Mouse (Mus musculus) layer of hippocampus, postnatal 36 days (tissue): ENCODE data around the gene Fasn. TPM values are rescaled to one million over a fixed set of nuclear protein-coding genes. Genes with fewer than 3 reads are reported as not detected.
"Not testable (repeated sequence)": the region's sequence is repeated elsewhere in the genome, so short reads cannot be mapped to it uniquely, and the experiment has no call there.

Source experiments
- DNase-seq, 2 experiments: peaks; one replicate each; pipeline ENCODE4 v3.0.0; 2022
- total RNA-seq, 2 experiments: library from RNA; stranded (reverse); gene quantifications; 2 replicates each; pipeline ENCODE4 v1.2.3; 2021

Gene Fasn
- total RNA-seq, 2 experiments from 2014 or later = 173 to 191 TPM

DNA sequence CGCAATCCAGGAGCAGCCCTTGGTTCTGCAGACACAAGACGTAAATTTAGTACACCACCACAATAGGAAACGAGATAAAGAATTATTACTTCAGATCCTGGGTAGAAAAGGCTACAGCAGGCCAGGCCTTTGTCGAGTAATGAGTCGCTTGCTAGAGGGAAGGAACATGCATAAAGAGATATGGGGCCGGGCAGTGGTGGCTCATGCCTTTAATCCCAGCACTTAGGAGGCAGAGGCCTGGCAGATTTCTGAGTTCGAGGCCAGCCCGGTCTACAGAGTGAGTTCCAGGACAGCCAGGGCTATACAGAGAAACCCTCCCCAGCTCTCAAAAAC lies 27.8 kb downstream of the Fasn start:
- DNase-seq = no peak

- DNase-seq = peak; percentile 97 to 98
These were observed 28.4 kb downstream of the Fasn start, which contains the start of gene Dus1l for GRCm38 (mm10) chr11:120795756-120796613. Dus1l (minus strand) TSS chr11:120796403.

GRCm38 (mm10) chr11:120792652-120793051 lies 31.7 kb downstream of the Fasn start:
- no peak for DNase-seq

GRCm38 (mm10) chr11:120789810-120790209 lies 34.5 kb downstream of the Fasn start:
- DNase-seq = no peak

DNA sequence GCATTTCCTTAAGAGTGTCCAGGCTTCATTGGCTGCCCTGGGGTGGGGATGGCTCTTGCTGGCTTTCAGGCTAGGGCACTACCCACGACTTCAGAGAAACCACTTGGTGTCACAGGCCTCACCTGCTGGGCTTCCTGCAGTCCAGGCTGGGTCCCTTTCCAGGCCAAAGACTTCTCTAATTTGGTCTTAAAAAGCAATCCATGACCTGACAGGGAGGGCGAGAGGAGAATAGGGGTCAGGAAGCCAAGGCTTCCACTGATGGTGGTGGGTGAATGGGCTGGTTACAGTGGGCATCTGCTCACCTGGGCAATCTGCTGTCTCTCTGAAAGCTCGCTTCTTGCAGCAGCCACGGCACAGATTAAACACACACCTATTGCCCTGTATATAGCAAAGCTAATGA lies 35.0 kb downstream of the Fasn start:
- DNase-seq = no peak

- not testable (repeated sequence) for DNase-seq
These were observed 35.9 kb downstream of the Fasn start for GRCm38 (mm10) chr11:120788460-120788859.

- no peak for DNase-seq
These were observed 39.2 kb downstream of the Fasn start for GRCm38 (mm10) chr11:120785145-120785544.

GRCm38 (mm10) chr11:120784064-120784791 lies 40.1 kb downstream of the Fasn start, which contains the start of the genes Rfng and Gps1:
Rfng (minus strand) TSS chr11:120784207.
Gps1 (plus strand) TSS chr11:120784272.
- peak; percentile 83 to 85 for DNase-seq

DNA sequence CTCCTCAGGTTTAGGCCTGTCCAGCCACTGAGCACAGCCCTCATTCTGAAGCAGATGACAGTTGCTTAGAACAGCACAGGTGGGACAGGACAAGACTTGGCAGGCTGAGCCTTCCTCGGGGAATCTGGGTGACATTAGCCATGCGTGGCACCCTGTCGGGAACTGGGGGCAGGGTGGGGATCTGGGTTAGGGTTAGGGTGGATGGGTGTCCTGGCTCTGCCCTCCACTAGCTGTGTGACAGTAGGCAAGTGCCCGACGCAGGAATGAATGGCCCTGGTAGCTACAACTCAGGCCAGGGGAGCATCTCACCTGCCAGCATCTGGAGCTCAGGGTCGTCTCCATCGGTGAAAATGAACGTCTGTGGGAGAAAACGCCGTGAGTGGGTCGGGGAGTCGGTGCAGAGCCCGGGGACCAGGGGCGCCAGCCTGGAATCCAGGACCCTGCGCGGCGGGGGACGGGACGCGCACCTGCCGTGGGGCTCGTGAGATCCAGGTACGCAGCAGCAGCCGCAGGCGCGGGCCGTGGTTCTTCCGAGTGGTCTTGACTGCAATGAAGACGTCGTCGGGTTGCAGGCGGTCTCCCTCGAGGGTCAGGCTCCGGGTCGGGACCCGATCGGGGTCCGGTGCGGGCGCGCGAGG lies 40.8 kb downstream of the Fasn start:
- DNase-seq = no peak

- DNase-seq = not testable (repeated sequence)
These were observed 43.0 kb downstream of the Fasn start for GRCm38 (mm10) chr11:120781361-120781760.

DNA sequence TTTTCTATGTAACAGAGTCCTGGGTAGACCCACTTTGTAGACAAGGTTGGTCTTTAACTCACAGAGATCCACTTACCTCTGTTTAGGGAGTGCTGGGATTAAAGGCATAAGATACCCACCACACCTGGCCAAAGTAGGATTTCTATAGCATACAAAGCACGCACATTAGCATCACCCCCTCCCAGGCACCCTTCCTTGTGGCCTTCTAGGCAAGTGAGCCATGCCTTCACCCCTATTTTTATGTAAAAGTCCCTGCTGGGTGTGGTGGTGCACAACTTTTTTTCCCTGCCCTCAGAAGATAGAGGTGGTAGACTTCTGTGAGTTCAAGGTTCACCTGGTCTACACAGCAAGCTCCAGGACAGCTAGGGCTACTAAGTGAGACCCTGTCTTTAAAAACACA lies 44.5 kb downstream of the Fasn start:
- DNase-seq = no peak

DNA sequence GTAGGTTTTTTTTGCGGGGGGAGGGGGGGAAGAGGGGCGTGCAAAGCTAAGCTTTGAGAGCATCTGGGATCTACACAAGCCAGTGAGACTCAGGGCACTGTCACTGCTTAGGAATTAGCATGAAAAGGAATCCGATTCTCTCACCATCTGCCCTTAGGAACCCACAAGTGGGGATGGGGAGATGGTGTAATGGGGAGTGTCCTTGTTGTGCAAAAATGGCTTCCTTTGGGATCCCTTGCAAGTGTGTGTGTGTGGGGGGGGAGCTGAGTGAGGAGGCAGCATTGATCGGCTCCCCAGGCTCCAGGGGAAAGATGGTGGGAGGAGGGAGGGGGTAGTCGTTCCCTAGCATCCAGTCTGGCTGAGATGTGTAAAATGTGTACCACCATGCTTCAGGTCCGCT lies 47.2 kb downstream of the Fasn start:
- DNase-seq = no peak

- DNase-seq = peak; percentile 93 to 94
These were observed 48.4 kb downstream of the Fasn start for GRCm38 (mm10) chr11:120775774-120776469.

DNA sequence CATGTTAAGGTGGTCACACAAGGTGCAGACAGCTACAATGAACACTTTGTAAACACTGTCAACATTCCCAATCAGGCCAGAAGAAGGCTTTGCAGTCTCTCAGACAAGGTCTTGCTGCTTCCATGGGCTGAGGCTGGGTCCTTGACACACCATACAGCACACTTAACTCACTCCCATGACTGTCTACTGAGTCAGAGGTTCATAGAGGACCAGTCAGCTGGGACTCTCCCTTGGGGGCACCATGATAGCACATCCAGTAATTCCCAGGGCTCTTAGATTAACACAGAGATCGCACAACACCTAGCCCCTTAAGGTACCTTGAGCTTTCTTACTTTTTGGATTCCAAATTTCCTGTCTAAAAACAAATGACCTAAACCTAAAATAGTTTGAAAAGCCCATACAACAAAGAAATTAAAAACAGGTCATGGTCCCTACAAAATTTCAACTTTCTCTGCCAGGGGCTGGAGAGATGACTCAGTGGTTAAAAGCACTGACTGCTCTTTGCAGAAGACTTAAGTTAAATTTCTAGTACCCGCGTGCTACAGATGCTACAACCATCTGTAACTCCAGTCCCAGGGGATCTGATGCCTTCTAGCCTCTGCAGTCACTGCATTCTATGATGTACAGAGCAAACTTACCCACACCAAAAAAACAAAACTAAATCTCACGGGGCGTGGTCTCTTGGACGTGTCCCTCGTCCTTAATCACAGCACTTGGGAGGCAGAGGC lies 50.7 kb downstream of the Fasn start:
- DNase-seq = no peak

GRCm38 (mm10) chr11:120772749-120773148 lies 51.6 kb downstream of the Fasn start:
- DNase-seq = no peak

DNA sequence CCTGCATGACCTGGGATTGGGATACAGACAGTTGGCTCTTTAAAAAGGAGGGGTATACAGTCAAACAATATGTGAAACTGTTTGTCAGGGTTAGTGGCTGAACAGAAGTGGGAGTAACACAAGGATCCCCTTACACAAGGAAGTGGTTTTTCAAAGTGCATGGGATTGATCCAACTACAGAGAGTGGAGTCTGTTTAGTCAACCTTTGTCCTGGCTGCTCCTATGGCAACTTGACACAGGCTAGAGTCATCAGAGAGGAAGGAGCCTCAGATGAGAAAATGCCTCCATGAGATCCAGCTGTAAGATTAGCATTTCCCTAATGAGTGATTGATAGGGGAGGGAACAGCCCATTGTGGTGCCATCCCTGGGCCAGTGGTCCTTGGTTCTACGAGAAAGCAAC lies 56.1 kb downstream of the Fasn start:
- no peak for DNase-seq

- DNase-seq = not testable (repeated sequence)
These were observed 57.3 kb downstream of the Fasn start for GRCm38 (mm10) chr11:120767023-120767422.

GRCm38 (mm10) chr11:120763121-120763999 lies 61.0 kb downstream of the Fasn start:
- DNase-seq = not testable (repeated sequence)

GRCm38 (mm10) chr11:120762672-120763041 lies 61.7 kb downstream of the Fasn start, which contains the start of gene Hmga1b:
Hmga1b (plus strand) TSS chr11:120762794.
- not testable (repeated sequence) for DNase-seq

- no peak for DNase-seq
These were observed 62.3 kb downstream of the Fasn start for GRCm38 (mm10) chr11:120761811-120762671.
